7 mouse cellular contexts compared by ENCODE assay signal in genomic region chr6:116628539-116629171, GRCm38 (mm10). TPM values are rescaled to one million over a fixed set of nuclear protein-coding genes. Genes with fewer than 3 reads are reported as not detected.
A peak's percentile ranks its signal among the peaks of the same experiment; 100 is the strongest.
DNase-seq lines count a peak whose midpoint lies in the region.

Gene Zfp422, minus strand, starts transcription at chr6:116628999.

- H3K4me3 ChIP-seq in midbrain, embryonic 10.5 days: peak within 1 kb of the TSS; percentile 91

- H3K9me3 ChIP-seq in midbrain, embryonic 10.5 days (replicated peaks): no peaks in the 10 kb centered on the region

- peak within 1 kb of the TSS; percentile 100 for H3K27ac ChIP-seq in midbrain, embryonic 10.5 days (replicated peaks)

- no peaks in the 10 kb centered on the region for H3K27me3 ChIP-seq in midbrain, embryonic 10.5 days (ENCODE audit: low read depth, poor library complexity, severe bottlenecking)

- H3K4me1 ChIP-seq in midbrain, embryonic 10.5 days: peaks cover 23% of the 10 kb centered on the region

- peak; percentile 60 to 65 for DNase-seq in adrenal gland, adult 18-20 months (ENCODE audit: low spot score in 2 of 2)
- peak; percentile 69 to 74 for DNase-seq in cerebellum, postnatal 36 days
- peak; percentile 64 for DNase-seq in gastrocnemius, postnatal 10 days
- peak; percentile 30 for DNase-seq in hindlimb bud, embryonic 11.5 days (ENCODE audit: extremely low spot score, low read depth, low spot score)
- peak; percentile 59 to 75 for DNase-seq in left cerebral cortex, postnatal 25 days (ENCODE audit: low spot score in 2 of 2)
- DNase-seq in midbrain, embryonic 10.5 days (ENCODE audit: low spot score): peak; percentile 87
- peak; percentile 33 for DNase-seq in skeletal muscle tissue, adult 2 months (ENCODE audit: low read depth, low spot score)

- WGBS in midbrain, embryonic 10.5 days: 2% methylated on average over 56 of the region's 56 CpGs

- intact Hi-C loops in left cerebral cortex, postnatal 25 days (cut with DNase I): no loop called here

- H3K36me3 ChIP-seq in midbrain, embryonic 10.5 days: peaks cover 31% of the 10 kb centered on the region

RNA-seq across cellular contexts. Expression of gene Zfp422, which starts in this region (rescaled TPM):
- 10 to 100 TPM; 14.5 to 21.8 TPM for total RNA-seq in adrenal gland, adult 18-20 months (2021)
- 10 to 100 TPM; 19.5 to 19.8 TPM for total RNA-seq in gastrocnemius, postnatal 10 days (2021)
- 10 to 100 TPM; 23.2 to 24.2 TPM for total RNA-seq in left cerebral cortex, postnatal 25 days (2021)
- polyA plus RNA-seq in midbrain, embryonic 10.5 days (2016; fragmentation: Nextera tagmentation; extraction: Ambion mirVana): 308 and 322 TPM in 2 replicates

Comparison
In these comparisons a context has a peak if more than half of its experiments do, and no peak if none do; other contexts are left out.
1. Peak in every context shown above with its lines: DNase-seq, H3K4me3 ChIP-seq and H3K27ac ChIP-seq.
2. DNase-seq: peak in every context shown above with its lines; median percentile 87 in midbrain, embryonic 10.5 days; 72 in cerebellum, postnatal 36 days; 67 in left cerebral cortex, postnatal 25 days; 64 in gastrocnemius, postnatal 10 days; 62 in adrenal gland, adult 18-20 months; 33 in skeletal muscle tissue, adult 2 months; 30 in hindlimb bud, embryonic 11.5 days.